ENCODE assay signal across 18 mouse cellular contexts in the genomic region with DNA sequence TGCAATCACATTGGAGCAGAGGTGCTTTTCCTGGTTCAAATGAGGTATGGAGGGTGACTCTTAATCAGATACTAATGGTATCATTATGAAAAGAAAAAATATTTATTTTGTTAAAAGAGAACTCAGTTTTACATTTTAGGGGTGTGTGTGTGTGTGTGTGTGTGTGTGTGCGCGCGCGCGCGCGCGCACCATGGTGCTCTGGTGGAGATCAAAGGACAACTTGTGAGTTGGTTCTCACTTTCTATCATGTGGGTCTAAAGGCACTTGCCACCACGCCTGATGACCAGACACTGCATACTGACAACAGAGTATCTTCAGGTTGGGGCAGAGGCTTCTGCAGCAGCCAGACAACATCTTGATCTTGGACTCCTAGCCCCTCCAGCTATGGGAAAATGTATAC. TPM values are rescaled to one million over a fixed set of nuclear protein-coding genes. Genes with fewer than 3 reads are reported as not detected.
DNase-seq lines count a peak whose midpoint lies in the region; TF ChIP-seq lines count a peak whose summit lies in the region.
"Had no signal": no experiment of that assay in that cellular context is flagged by ENCODE, and none has a peak within 500 bp of the region (broad histone marks: within the 10 kb centered on the region; RNA-seq: fewer than 3 reads in every experiment).

No protein-coding gene starts in this region.

- H3K9ac ChIP-seq in CH12.LX (ENCODE audit: insufficient read depth, low read depth): no peak overlapping the region
- H3K9ac ChIP-seq: embryonic facial prominence, embryonic 12.5 days; forebrain, embryonic 13.5 days; forebrain, embryonic 15.5 days; forebrain, postnatal 0 days had no signal

- WGBS in hindbrain, embryonic 10.5 days: 94% methylated on average over 9 of the region's 9 CpGs

- H3K27ac ChIP-seq in CH12.LX (ENCODE audit: insufficient read depth, low read depth): no peak overlapping the region
- no peak overlapping the region for H3K27ac ChIP-seq in hindbrain, embryonic 10.5 days
- H3K27ac ChIP-seq: embryonic facial prominence, embryonic 10.5 days; embryonic facial prominence, embryonic 12.5 days; forebrain, embryonic 13.5 days; forebrain, embryonic 15.5 days had no signal

- peak; percentile 29 for DNase-seq in A20 (ENCODE audit: low read depth, low spot score)
- DNase-seq in CH12.LX (ENCODE audit: extremely low read depth): no peak
- DNase-seq in splenic B cell, adult 2 months (ENCODE audit: low read depth, low spot score): peak; percentile 11
- no peak for DNase-seq in hindbrain, embryonic 10.5 days (ENCODE audit: low spot score)
- DNase-seq in layer of hippocampus, postnatal 14 days (ENCODE audit: low spot score in 2 of 2): no peak
- DNase-seq: adrenal gland, adult 2 months; adrenal gland, postnatal 10 days; adrenal gland, postnatal 25 days; cerebellum, adult 11-12 months; cerebellum, adult 2 months; cerebellum, adult 9-10 months; cerebellum, postnatal 10 days; cerebellum, postnatal 25 days; forebrain, postnatal 0 days had no signal

- peaks cover 0 to 6% of the 10 kb centered on the region in 2 experiments for H3K36me3 ChIP-seq in CH12.LX (replicated peaks in 1 of 2; ENCODE audit: control insufficient read depth in 1 of 2, insufficient read depth in 1 of 2, low read length in 1 of 2)
- H3K36me3 ChIP-seq in splenic B cell, adult 2 months (ENCODE audit: control insufficient read depth, insufficient read depth, low read length, poor library complexity, severe bottlenecking): no peaks in the 10 kb centered on the region
- H3K36me3 ChIP-seq in hindbrain, embryonic 10.5 days: no peaks in the 10 kb centered on the region
- H3K36me3 ChIP-seq: embryonic facial prominence, embryonic 12.5 days; forebrain, embryonic 15.5 days had no signal

- in situ Hi-C loops in CH12.LX (cut with MboI; ENCODE audit: low pct_ligation_motif_present, low pct_unique_long_range_greater_than_20kb, low sequenced_read_pairs): loop anchor here (10.0 to 25.0 kb wide), 2 partner anchors 140 to 237 kb away; no protein-coding TSS in a partner anchor

- no peak for TF ChIP-seq CTCF in CH12.LX (conservative IDR thresholded peaks at IDR 0.05 in 1 of 2, IDR thresholded peaks at IDR 0.05 in 1 of 2; ENCODE audit: low read depth in 2 of 2, low read length in 2 of 2)

- TF ChIP-seq POLR2A in CH12.LX (IDR thresholded peaks at IDR 0.05; ENCODE audit: low read depth, low read length): no peak

- TF ChIP-seq RAD21 in CH12.LX (IDR thresholded peaks at IDR 0.05; ENCODE audit: low read depth, low read length): no peak

- H3K4me1 ChIP-seq in CH12.LX (ENCODE audit: control insufficient read depth in 1 of 2, insufficient read depth in 2 of 2): peaks cover 2 to 23% of the 10 kb centered on the region in 2 experiments; a peak in 3 of 4 replicates
- no peaks in the 10 kb centered on the region for H3K4me1 ChIP-seq in hindbrain, embryonic 10.5 days (replicated peaks)
- H3K4me1 ChIP-seq: embryonic facial prominence, embryonic 10.5 days; embryonic facial prominence, embryonic 12.5 days; forebrain, embryonic 13.5 days; forebrain, embryonic 15.5 days had no signal

- H3K27me3 ChIP-seq in CH12.LX (replicated peaks): peaks cover 12% of the 10 kb centered on the region
- H3K27me3 ChIP-seq in splenic B cell, adult 2 months (ENCODE audit: control insufficient read depth, insufficient read depth, low read length, poor library complexity, severe bottlenecking): peaks cover 1% of the 10 kb centered on the region; the same call in 1 of the 2 replicates
- no peaks in the 10 kb centered on the region for H3K27me3 ChIP-seq in hindbrain, embryonic 10.5 days (ENCODE audit: insufficient read depth, poor library complexity, severe bottlenecking)
- H3K27me3 ChIP-seq: embryonic facial prominence, embryonic 12.5 days; forebrain, embryonic 13.5 days; forebrain, embryonic 15.5 days had no signal

- H3K9me3 ChIP-seq in CH12.LX (replicated peaks; ENCODE audit: low read length): peaks cover 11% of the 10 kb centered on the region
- H3K9me3 ChIP-seq in hindbrain, embryonic 10.5 days: 0 out of 2 replicates have a peak, but pooled peaks cover 3% of the 10 kb centered on the region
- H3K9me3 ChIP-seq: embryonic facial prominence, embryonic 10.5 days; embryonic facial prominence, embryonic 12.5 days; forebrain, embryonic 15.5 days had no signal

- H3K79me2 ChIP-seq in CH12.LX (replicated peaks; ENCODE audit: control insufficient read depth, extremely low read depth, insufficient read depth, poor library complexity, severe bottlenecking): no peaks in the 10 kb centered on the region

- no peak overlapping the region for H3K4me3 ChIP-seq in CH12.LX (replicated peaks in 1 of 3; ENCODE audit: low read depth in 2 of 3, low read length in 2 of 3, poor library complexity in 1 of 3)
- H3K4me3 ChIP-seq in hindbrain, embryonic 10.5 days: no peak overlapping the region
- H3K4me3 ChIP-seq: embryonic facial prominence, embryonic 10.5 days; embryonic facial prominence, embryonic 12.5 days; forebrain, embryonic 13.5 days; forebrain, embryonic 15.5 days had no signal

- dilution Hi-C loops in CH12.LX (cut with MboI; ENCODE audit: extremely low pct_ligation_motif_present, extremely low pct_unique_long_range_greater_than_20kb, low sequenced_read_pairs): no loop called here

- peak overlapping the region; percentile 72 for H3K4me2 ChIP-seq in CH12.LX (ENCODE audit: insufficient read depth, low read depth, poor library complexity, severe bottlenecking)
- H3K4me2 ChIP-seq: embryonic facial prominence, embryonic 12.5 days; forebrain, embryonic 13.5 days; forebrain, embryonic 15.5 days had no signal

- peak; percentile 46; the same call in 1 of the 2 replicates for TF ChIP-seq EP300 in CH12.LX (IDR thresholded peaks at IDR 0.05; ENCODE audit: low read length)

TF ChIP-seq in CH12.LX, 34 proteins besides CTCF, POLR2A, EP300 and RAD21:
- TF ChIP-seq NRF1 (IDR thresholded peaks at IDR 0.05; ENCODE audit: low read depth, low read length) (peak; percentile 61), ZNF384 (IDR thresholded peaks at IDR 0.05; ENCODE audit: low read depth, low read length) (no peak), KAT2A (IDR thresholded peaks at IDR 0.05; ENCODE audit: insufficient replicate concordance, low read length) (no peak), E2F4 (IDR thresholded peaks at IDR 0.05; ENCODE audit: insufficient replicate concordance, low read depth, low read length) (0 out of 2 replicates have a peak, but pooled peaks have one; percentile 21), IRF4 (IDR thresholded peaks at IDR 0.05; ENCODE audit: low read depth, low read length) (peak; percentile 44; the same call in 1 of the 2 replicates), MEF2A (IDR thresholded peaks at IDR 0.05; ENCODE audit: borderline replicate concordance, low read depth, low read length) (no peak), MYC (IDR thresholded peaks at IDR 0.05; ENCODE audit: low read depth, low read length) (no peak), BHLHE40 (IDR thresholded peaks at IDR 0.05; ENCODE audit: low read depth, low read length) (peak; percentile 85)

RNA-seq across cellular contexts. Expression of gene Yae1d1, which starts 18.4 kb away (rescaled TPM):
- 26.0 and 32.9 TPM in 2 replicates for total RNA-seq in CH12.LX (2012; rRNA removed)
- 54.3 and 63.0 TPM in 2 replicates for total RNA-seq in CH12.LX (2014; rRNA removed)
- polyA plus RNA-seq in CH12.LX (2012; ENCODE audit: insufficient read length, low read depth): 18.7 and 21.1 TPM in 2 replicates
- polyA plus RNA-seq in hindbrain, embryonic 10.5 days (2016; fragmentation: Nextera tagmentation; extraction: Ambion mirVana): 84.9 and 94.3 TPM in 2 replicates
- total RNA-seq in layer of hippocampus, postnatal 14 days (2021): 10 to 100 TPM; 24.3 to 24.9 TPM

RNA-seq across cellular contexts. Expression of gene Rala, which starts 30.7 kb away (rescaled TPM):
- total RNA-seq in CH12.LX (2012; rRNA removed) (26.1 and 31.1 TPM in 2 replicates), CH12.LX (2014; rRNA removed) (26.7 and 32.0 TPM in 2 replicates)
- 45.3 and 70.1 TPM in 2 replicates for polyA plus RNA-seq in CH12.LX (2012; ENCODE audit: insufficient read length, low read depth)
- 128 and 129 TPM in 2 replicates for polyA plus RNA-seq in hindbrain, embryonic 10.5 days (2016; fragmentation: Nextera tagmentation; extraction: Ambion mirVana)
- 10 to 100 TPM; 86.1 to 87.7 TPM for total RNA-seq in layer of hippocampus, postnatal 14 days (2021)

Comparison
In these comparisons a context has a peak if more than half of its experiments do, and no peak if none do; other contexts are left out.
1. DNase-seq: peak in A20 (single experiment) and splenic B cell, adult 2 months (single experiment); none in CH12.LX (single experiment), hindbrain, embryonic 10.5 days (single experiment) and layer of hippocampus, postnatal 14 days (0 of 2).